In genomic region chr12:72308506-72308905, GRCm38 (mm10) we compare ENCODE assay signal across 25 mouse cellular contexts.
"Had no signal": no experiment of that assay in that cellular context is flagged by ENCODE, and none has a peak within 500 bp of the region (broad histone marks: within the 10 kb centered on the region; RNA-seq: fewer than 3 reads in every experiment).

No protein-coding gene starts in this region.

- H3K4me3 ChIP-seq: embryonic facial prominence, embryonic 10.5 days; embryonic facial prominence, embryonic 12.5 days; embryonic facial prominence, embryonic 13.5 days; embryonic facial prominence, embryonic 15.5 days; erythroblast, embryonic 14.5 days; forebrain, embryonic 10.5 days; forebrain, embryonic 12.5 days; forebrain, embryonic 13.5 days; forebrain, embryonic 15.5 days; gastrocnemius, adult 2 months had no signal

- H3K9me3 ChIP-seq: embryonic facial prominence, embryonic 10.5 days; embryonic facial prominence, embryonic 12.5 days; embryonic facial prominence, embryonic 13.5 days; embryonic facial prominence, embryonic 15.5 days; forebrain, embryonic 13.5 days; forebrain, embryonic 15.5 days had no signal

- H3K4me1 ChIP-seq: embryonic facial prominence, embryonic 12.5 days; embryonic facial prominence, embryonic 13.5 days; embryonic facial prominence, embryonic 15.5 days had no signal

- H3K27ac ChIP-seq: embryonic facial prominence, embryonic 10.5 days; embryonic facial prominence, embryonic 12.5 days; embryonic facial prominence, embryonic 13.5 days; embryonic facial prominence, embryonic 15.5 days; forebrain, embryonic 10.5 days; forebrain, embryonic 12.5 days; forebrain, embryonic 13.5 days; forebrain, embryonic 15.5 days; gastrocnemius, adult 2 months had no signal

- H3K9ac ChIP-seq: embryonic facial prominence, embryonic 12.5 days; embryonic facial prominence, embryonic 13.5 days; embryonic facial prominence, embryonic 15.5 days; forebrain, embryonic 12.5 days; forebrain, embryonic 13.5 days; forebrain, embryonic 15.5 days; forebrain, postnatal 0 days had no signal

- DNase-seq: cerebellum, adult 2 months; cerebellum, adult 8-10 months; cerebellum, adult 9-10 months; cerebellum, adult 9-11 months; cerebellum, postnatal 10 days; cerebellum, postnatal 14 days; cerebellum, postnatal 25 days; cerebellum, postnatal 36 days; embryo, embryonic 11 days; forebrain, postnatal 0 days; gastrocnemius, adult 2 months; gastrocnemius, postnatal 10 days; gastrocnemius, postnatal 14 days; gastrocnemius, postnatal 25 days; gastrocnemius, postnatal 36 days; heart, adult 18-20 months had no signal

- H3K36me3 ChIP-seq: embryonic facial prominence, embryonic 10.5 days; embryonic facial prominence, embryonic 12.5 days; embryonic facial prominence, embryonic 13.5 days; embryonic facial prominence, embryonic 15.5 days; forebrain, embryonic 12.5 days; forebrain, embryonic 15.5 days had no signal

- H3K27me3 ChIP-seq: embryonic facial prominence, embryonic 13.5 days; embryonic facial prominence, embryonic 15.5 days; forebrain, embryonic 12.5 days; forebrain, embryonic 13.5 days; forebrain, embryonic 15.5 days had no signal
